Mouse (Mus musculus) CH12.LX (cell line): ENCODE results near the gene Rbm6. TPM values are rescaled to one million over a fixed set of nuclear protein-coding genes. Genes with fewer than 3 reads are reported as not detected.
A peak's percentile ranks its signal among the peaks of the same experiment; 100 is the strongest.

ENCODE experiments used
- DNase-seq: peaks from one replicate; pipeline ENCODE4 v3.0.0-alpha.2; 2013; ENCODE audit errors: extremely low read depth
- H3K27ac ChIP-seq: 2 replicates; pipeline ENCODE4 v1.5.1; 2012; ENCODE audit warnings: low read depth, mild to moderate bottlenecking, control low read depth, moderate library complexity; ENCODE audit not compliant: insufficient read depth
- H3K27me3 ChIP-seq: replicated peaks from 2 replicates; pipeline ENCODE3; 2012; ENCODE audit warnings: inconsistent platforms
- H3K36me3 ChIP-seq, 2 experiments: replicated peaks in 1 of 2; 2 replicates each; pipeline versions ENCODE3 to v1.6.1; 2012; ENCODE audit warnings: inconsistent platforms in 1 of 2, low read length in 1 of 2, mild to moderate bottlenecking in 1 of 2, mixed read lengths in 1 of 2, moderate library complexity in 1 of 2; ENCODE audit not compliant: control insufficient read depth in 1 of 2, insufficient read depth in 1 of 2
- H3K4me1 ChIP-seq, 2 experiments: 2 replicates each; pipeline ENCODE4 v1.6.1; 2012; ENCODE audit warnings: inconsistent platforms in 1 of 2, moderate library complexity in 1 of 2; ENCODE audit not compliant: insufficient read depth in 2 of 2, control insufficient read depth in 1 of 2
- H3K4me2 ChIP-seq: 2 replicates; pipeline ENCODE4 v1.6.1; 2012; ENCODE audit warnings: low read depth, mild to moderate bottlenecking, control low read depth; ENCODE audit not compliant: poor library complexity, insufficient read depth, severe bottlenecking
- H3K4me3 ChIP-seq, 3 experiments: fragments of 150-350 bp in 1 of 3; sonication (generic) in 1 of 3; replicated peaks in 1 of 3; 2 replicates each; pipeline versions ENCODE3 to v1.5.1; 2011 to 2012; ENCODE audit warnings: low read depth in 2 of 3, low read length in 2 of 3, mild to moderate bottlenecking in 2 of 3, moderate library complexity in 2 of 3, control low read depth in 1 of 3, improper control_type of control experiment in 1 of 3, inconsistent platforms in 1 of 3, mixed read lengths in 1 of 3; ENCODE audit not compliant: poor library complexity in 1 of 3
- H3K79me2 ChIP-seq: replicated peaks from 2 replicates; pipeline ENCODE4 v1.6.1; 2012; ENCODE audit warnings: mild to moderate bottlenecking, moderate library complexity; ENCODE audit not compliant: control insufficient read depth, poor library complexity, insufficient read depth, severe bottlenecking; ENCODE audit errors: extremely low read depth
- H3K9ac ChIP-seq: 2 replicates; pipeline ENCODE4 v1.6.1; 2012; ENCODE audit warnings: low read depth, mild to moderate bottlenecking, control low read depth, moderate library complexity; ENCODE audit not compliant: insufficient read depth
- H3K9me3 ChIP-seq: replicated peaks from 2 replicates; pipeline ENCODE3; 2012; ENCODE audit warnings: low read length, inconsistent platforms, mixed read lengths
- BHLHE40 ChIP-seq: IDR thresholded peaks from 2 replicates; pipeline ENCODE4 v1.6.1; 2011; ENCODE audit warnings: mild to moderate bottlenecking, low read depth, low read length, improper control_type of control experiment
- CTCF ChIP-seq, 2 experiments: IDR thresholded peaks in 1 of 2; conservative IDR thresholded peaks in 1 of 2; 2 replicates each; pipeline ENCODE4 v1.5.1; 2011 to 2012; ENCODE audit warnings: low read depth in 2 of 2, low read length in 2 of 2, improper control_type of control experiment in 1 of 2, inconsistent platforms in 1 of 2, mild to moderate bottlenecking in 1 of 2, moderate library complexity in 1 of 2
- ELF1 ChIP-seq: IDR thresholded peaks from 2 replicates; pipeline ENCODE4 v1.6.1; 2014; ENCODE audit warnings: low read depth, mild to moderate bottlenecking, inconsistent platforms, low read length, improper control_type of control experiment
- EP300 ChIP-seq: IDR thresholded peaks from 2 replicates; pipeline ENCODE4 v1.6.1; 2011; ENCODE audit warnings: low read length, improper control_type of control experiment
- ETS1 ChIP-seq: conservative IDR thresholded peaks from 2 replicates; pipeline ENCODE4 v1.6.1; 2012; ENCODE audit warnings: low read depth, mild to moderate bottlenecking, inconsistent platforms, low read length, improper control_type of control experiment, moderate library complexity
- HCFC1 ChIP-seq: IDR thresholded peaks from 2 replicates; pipeline ENCODE4 v1.6.1; 2012; ENCODE audit warnings: low read depth, mild to moderate bottlenecking, inconsistent platforms, low read length, improper control_type of control experiment
- IRF4 ChIP-seq: IDR thresholded peaks from 2 replicates; pipeline ENCODE4 v1.6.1; 2014; ENCODE audit warnings: low read depth, mild to moderate bottlenecking, inconsistent platforms, low read length, improper control_type of control experiment
- JUN ChIP-seq: IDR thresholded peaks from 2 replicates; pipeline ENCODE4 v1.6.1; 2011; ENCODE audit warnings: low read depth, mild to moderate bottlenecking, low read length, improper control_type of control experiment, moderate library complexity; ENCODE audit not compliant: insufficient read depth
- JUND ChIP-seq: conservative IDR thresholded peaks from 2 replicates; pipeline ENCODE4 v1.6.1; 2011; ENCODE audit warnings: low read depth, low read length, improper control_type of control experiment
- KAT2A ChIP-seq: IDR thresholded peaks from 2 replicates; pipeline ENCODE4 v1.6.1; 2012; ENCODE audit warnings: low read length, improper control_type of control experiment, inconsistent platforms; ENCODE audit not compliant: insufficient replicate concordance
- MAFK ChIP-seq: IDR thresholded peaks from 2 replicates; pipeline ENCODE4 v1.6.1; 2011; ENCODE audit warnings: low read length, improper control_type of control experiment; ENCODE audit not compliant: insufficient replicate concordance
- MAX ChIP-seq: IDR thresholded peaks from 2 replicates; pipeline ENCODE4 v1.6.1; 2011; ENCODE audit warnings: low read length, improper control_type of control experiment
- MEF2A ChIP-seq: IDR thresholded peaks from 2 replicates; pipeline ENCODE4 v1.6.1; 2014; ENCODE audit warnings: low read depth, mild to moderate bottlenecking, inconsistent platforms, low read length, improper control_type of control experiment, borderline replicate concordance
- MXI1 ChIP-seq: IDR thresholded peaks from 2 replicates; pipeline ENCODE4 v1.6.1; 2011; ENCODE audit warnings: mild to moderate bottlenecking, low read depth, low read length, improper control_type of control experiment
- MYC ChIP-seq: IDR thresholded peaks from 2 replicates; pipeline ENCODE4 v1.6.1; 2011; ENCODE audit warnings: low read depth, mild to moderate bottlenecking, improper control_type of control experiment, low read length
- NELFE ChIP-seq: IDR thresholded peaks from 2 replicates; pipeline ENCODE4 v1.6.1; 2011; ENCODE audit warnings: low read depth, low read length, improper control_type of control experiment
- NRF1 ChIP-seq: IDR thresholded peaks from 2 replicates; pipeline ENCODE4 v1.6.1; 2014; ENCODE audit warnings: low read depth, mild to moderate bottlenecking, inconsistent platforms, low read length, improper control_type of control experiment, moderate library complexity
- POLR2A ChIP-seq: IDR thresholded peaks from 2 replicates; pipeline ENCODE4 v1.6.1; 2011; ENCODE audit warnings: low read depth, mild to moderate bottlenecking, improper control_type of control experiment, low read length
- RCOR1 ChIP-seq: conservative IDR thresholded peaks from 2 replicates; pipeline ENCODE4 v1.6.1; 2012; ENCODE audit warnings: low read depth, mild to moderate bottlenecking, inconsistent platforms, low read length, improper control_type of control experiment
- SMC3 ChIP-seq: IDR thresholded peaks from 2 replicates; pipeline ENCODE4 v1.6.1; 2011; ENCODE audit warnings: low read depth, low read length, improper control_type of control experiment
- UBTF ChIP-seq: IDR thresholded peaks from 2 replicates; pipeline ENCODE4 v1.6.1; 2012; ENCODE audit warnings: low read depth, mild to moderate bottlenecking, inconsistent platforms, low read length, improper control_type of control experiment, moderate library complexity
- USF1 ChIP-seq: IDR thresholded peaks from 2 replicates; pipeline ENCODE4 v1.6.1; 2014; ENCODE audit warnings: low read depth, mild to moderate bottlenecking, inconsistent platforms, low read length, improper control_type of control experiment
- USF2 ChIP-seq: conservative IDR thresholded peaks from 2 replicates; pipeline ENCODE4 v1.6.1; 2011; ENCODE audit warnings: low read depth, low read length, improper control_type of control experiment
- ZC3H11A ChIP-seq: IDR thresholded peaks from 2 replicates; pipeline ENCODE4 v1.6.1; 2012; ENCODE audit warnings: low read depth, mild to moderate bottlenecking, inconsistent platforms, low read length, improper control_type of control experiment
- ZMIZ1 ChIP-seq: IDR thresholded peaks from 2 replicates; pipeline ENCODE4 v1.6.1; 2012; ENCODE audit warnings: low read depth, mild to moderate bottlenecking, inconsistent platforms, low read length, improper control_type of control experiment
- dilution Hi-C: fragments of 300-500 bp; cut with MboI; formaldehyde crosslinking; loops from 2 replicates; pipeline ENCODE4 v1.14.3; 2020; ENCODE audit warnings: low sequenced_read_pairs; ENCODE audit not compliant: extremely low pct_unique_long_range_greater_than_20kb, extremely low pct_ligation_motif_present
- in situ Hi-C: fragments of 300-500 bp; cut with MboI; formaldehyde crosslinking; loops from 3 replicates; pipeline ENCODE4 v1.14.3; 2019; ENCODE audit warnings: low sequenced_read_pairs, low pct_ligation_motif_present, low pct_unique_long_range_greater_than_20kb, mixed read lengths
- polyA plus RNA-seq: library from polyadenylated mRNA; unstranded; fragments of >175 nt; gene quantifications from 2 replicates; pipeline ENCODE4 v1.2.1, GENCODE M21; 2012; ENCODE audit warnings: low read depth; ENCODE audit not compliant: insufficient read length
- total RNA-seq, 2 experiments: library from RNA; depleted of rRNA; stranded (reverse); fragments of 300-350 nt in 1 of 2; fragments of >200 nt in 1 of 2; gene quantifications; 2 replicates each; pipeline ENCODE4 v1.2.3; 2012 to 2014

The Rbm6 gene
- total and polyA plus RNA-seq, 3 experiments = 39.1 to 56.6 (median 43.3) TPM

DNA sequence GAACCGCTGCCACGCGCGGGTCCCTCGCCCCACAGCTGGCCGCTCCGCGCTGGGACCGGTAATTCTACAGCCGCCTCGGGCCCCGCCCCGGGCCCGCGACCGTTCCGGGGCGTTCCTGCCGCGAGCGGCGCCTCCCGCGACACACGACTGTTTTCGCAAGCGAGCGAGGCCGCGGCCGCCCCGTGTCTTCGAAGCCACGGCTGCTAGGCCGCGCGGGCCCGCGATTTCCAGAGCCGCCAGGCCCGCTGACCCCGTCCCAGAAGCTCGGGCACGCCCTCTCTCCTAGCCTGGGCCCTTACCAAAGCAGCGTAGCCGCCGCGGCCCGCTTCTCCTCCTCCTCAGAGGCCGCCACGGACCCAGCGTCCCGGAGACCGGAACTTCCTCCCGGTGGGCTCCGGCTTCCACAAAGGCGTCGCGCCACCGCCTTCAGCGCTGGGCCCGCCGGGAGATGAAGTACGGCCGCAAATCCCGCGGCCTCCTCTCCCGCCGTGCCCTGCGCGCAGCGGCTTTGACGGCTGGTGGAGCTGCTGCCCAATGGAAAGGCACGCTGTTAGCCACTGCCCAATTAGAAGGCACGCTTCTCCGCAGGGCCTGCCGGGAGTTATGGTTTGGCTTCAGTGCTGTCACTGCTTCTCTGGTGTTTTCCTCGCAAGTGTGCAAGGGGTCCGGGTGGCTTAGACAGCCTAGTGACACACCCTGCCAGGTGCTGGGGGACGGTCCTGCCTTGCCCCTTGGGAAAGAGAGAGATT is 513 bp downstream of the Rbm6 start (continued):
- TF ChIP-seq JUN = no peak
- TF ChIP-seq BHLHE40 = no peak
- peak; percentile 75; the same call in 1 of the 2 replicates for TF ChIP-seq UBTF
- peak; percentile 87 for TF ChIP-seq ELF1
- peak; percentile 95 for TF ChIP-seq HCFC1
- no peak for TF ChIP-seq MAFK
- TF ChIP-seq USF2 = no peak
- no peak for TF ChIP-seq CTCF (conservative IDR thresholded peaks at IDR 0.05 in 1 of 2, IDR thresholded peaks at IDR 0.05 in 1 of 2; ENCODE audit: low read depth in 2 of 2, low read length in 2 of 2)
- peak; percentile 95 for TF ChIP-seq POLR2A
- TF ChIP-seq MEF2A = peak; percentile 46
- peak; percentile 71 for TF ChIP-seq ZMIZ1
- TF ChIP-seq MXI1 = peak; percentile 79

DNA sequence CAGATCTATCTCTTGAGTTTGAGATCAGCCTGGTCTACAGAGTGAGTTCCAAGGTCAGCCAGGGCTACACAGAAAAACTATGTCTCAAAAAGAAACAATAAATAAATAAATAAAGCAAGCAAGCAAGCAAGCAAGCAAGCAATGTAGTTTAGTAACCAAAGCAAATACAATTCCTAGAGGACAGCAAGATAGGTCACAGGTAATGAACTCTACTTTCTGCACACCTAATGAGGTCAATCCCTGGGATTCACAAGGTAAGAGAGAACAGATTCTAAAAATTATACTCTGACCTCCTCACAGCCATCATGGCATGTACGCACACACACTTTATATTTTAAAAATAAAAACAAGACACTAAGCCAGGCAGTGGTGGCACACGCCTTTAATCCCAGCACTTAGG is 7.0 kb downstream of the Rbm6 start:
- H3K27ac ChIP-seq = no peak overlapping the region
- H3K27me3 ChIP-seq = no peaks in the 10 kb centered on the region
- DNase-seq = no peak
- peaks cover 66% of the 10 kb centered on the region for H3K79me2 ChIP-seq
- peaks cover 0 to 5% of the 10 kb centered on the region in 2 experiments; a peak in 2 of 4 replicates for H3K4me1 ChIP-seq
- in situ Hi-C loops = no loop called here
- no peak overlapping the region for H3K4me2 ChIP-seq
- dilution Hi-C loops = no loop called here
- H3K36me3 ChIP-seq = peaks cover 4 to 50% of the 10 kb centered on the region in 2 experiments
- H3K4me3 ChIP-seq = no peak overlapping the region
- peaks cover 11% of the 10 kb centered on the region for H3K9me3 ChIP-seq
- TF ChIP-seq JUND = no peak
- no peak for TF ChIP-seq UBTF
- no peak for TF ChIP-seq NELFE
- no peak for TF ChIP-seq KAT2A
- no peak for TF ChIP-seq NRF1
- no peak for TF ChIP-seq IRF4
- no peak for TF ChIP-seq USF1
- no peak for TF ChIP-seq SMC3
- TF ChIP-seq MAX = no peak
- no peak for TF ChIP-seq MYC
- TF ChIP-seq ELF1 = no peak
- no peak for TF ChIP-seq ZC3H11A
- TF ChIP-seq RCOR1 = no peak
- no peak for TF ChIP-seq MXI1
- no peak for TF ChIP-seq ETS1
- no peak for TF ChIP-seq EP300
- H3K9ac ChIP-seq = no peak overlapping the region
